Comparison of ENCODE assay signal across 7 mouse cellular contexts in genomic region chr19:5798700-5799479, GRCm38 (mm10). TPM values are rescaled to one million over a fixed set of nuclear protein-coding genes. Genes with fewer than 3 reads are reported as not detected.
A peak's percentile ranks its signal among the peaks of the same experiment; 100 is the strongest.
DNase-seq lines count a peak whose midpoint lies in the region; ATAC-seq lines count a peak whose summit lies in the region.

No protein-coding gene starts in this region.

- no peaks in the 10 kb centered on the region for H3K27me3 ChIP-seq in hindbrain, embryonic 16.5 days (replicated peaks; ENCODE audit: control insufficient read depth, insufficient read depth, low read length)

- H3K36me3 ChIP-seq in hindbrain, embryonic 16.5 days (ENCODE audit: control insufficient read depth, insufficient read depth, low read length): peaks cover 22% of the 10 kb centered on the region

- peak overlapping the region; percentile 66 for H3K9ac ChIP-seq in hindbrain, embryonic 16.5 days (ENCODE audit: low read depth, low read length)

- peak overlapping the region; percentile 97 for H3K4me3 ChIP-seq in hindbrain, embryonic 16.5 days (ENCODE audit: low read length)

- no peak for ATAC-seq in hindbrain, embryonic 16.5 days
- peak; percentile 37 for ATAC-seq in megakaryocyte-erythroid progenitor cell, adult 5-6 weeks (replicated peaks; ENCODE audit: low FRiP score, low TSS enrichment, poor library complexity, severe bottlenecking)
- ATAC-seq in monocyte, adult 5-6 weeks (replicated peaks; ENCODE audit: insufficient number of reproducible peaks, low FRiP score, low TSS enrichment, poor library complexity, severe bottlenecking): no peak

- H3K9me3 ChIP-seq in hindbrain, embryonic 16.5 days (ENCODE audit: control insufficient read depth, low read length): no peaks in the 10 kb centered on the region

- WGBS in hindbrain, embryonic 16.5 days: under 1% methylated on average over 7 of the region's 7 CpGs

- H3K4me2 ChIP-seq in hindbrain, embryonic 16.5 days (ENCODE audit: low read length): peak overlapping the region; percentile 98

- peak; percentile 34 for DNase-seq in thymus, postnatal 14 days
- no peak for DNase-seq in thymus, postnatal 10 days (ENCODE audit: low spot score in 2 of 2)
- DNase-seq in embryo, embryonic 11 days: peak; percentile 34
- DNase-seq in right cerebral cortex, postnatal 36 days (ENCODE audit: low spot score in 2 of 2): no peak

- H3K27ac ChIP-seq in hindbrain, embryonic 16.5 days (ENCODE audit: low read depth, low read length): peak overlapping the region; percentile 12; the same call in 1 of the 2 replicates

- peaks cover 32% of the 10 kb centered on the region for H3K4me1 ChIP-seq in hindbrain, embryonic 16.5 days (ENCODE audit: control insufficient read depth, insufficient read depth, low read depth, low read length)

RNA-seq across cellular contexts. Expression of gene Scyl1, which starts 27.7 kb away (rescaled TPM):
- polyA plus RNA-seq in hindbrain, embryonic 16.5 days (2015; fragmentation: Nextera tagmentation; extraction: Ambion mirVana): 83.2 and 93.9 TPM in 2 replicates
- total RNA-seq in megakaryocyte-erythroid progenitor cell, adult 5-6 weeks (2014; fragmentation: Nextera tagmentation): 28.7 and 43.4 TPM in 2 replicates
- total RNA-seq in megakaryocyte-erythroid progenitor cell, adult 5-6 weeks (2017): 20.2 and 23.1 TPM in 2 replicates
- 37.3 to 55.9 TPM (median 44.9 TPM) in 3 replicates for total RNA-seq in monocyte, adult 5-6 weeks (2017)

RNA-seq across cellular contexts. Expression of gene Ltbp3, which starts 58.2 kb away (rescaled TPM):
- polyA plus RNA-seq in hindbrain, embryonic 16.5 days (2015; fragmentation: Nextera tagmentation; extraction: Ambion mirVana): 11.6 and 15.4 TPM in 2 replicates
- total RNA-seq in megakaryocyte-erythroid progenitor cell, adult 5-6 weeks (2014; fragmentation: Nextera tagmentation): 3.5 and 4.4 TPM in 2 replicates
- 3.4 TPM in 2 replicates for total RNA-seq in megakaryocyte-erythroid progenitor cell, adult 5-6 weeks (2017)
- total RNA-seq in monocyte, adult 5-6 weeks (2017): 1.2 to 9.7 TPM (median 2.2 TPM) in 3 replicates

Comparison
In these comparisons a context has a peak if more than half of its experiments do, and no peak if none do; other contexts are left out.
1. DNase-seq: peak in thymus, postnatal 14 days (single experiment) and embryo, embryonic 11 days (single experiment); none in thymus, postnatal 10 days (0 of 2) and right cerebral cortex, postnatal 36 days (0 of 2).